Mouse (Mus musculus): ENCODE data around the gene Mapk12.

The Mapk12 gene

DNA sequence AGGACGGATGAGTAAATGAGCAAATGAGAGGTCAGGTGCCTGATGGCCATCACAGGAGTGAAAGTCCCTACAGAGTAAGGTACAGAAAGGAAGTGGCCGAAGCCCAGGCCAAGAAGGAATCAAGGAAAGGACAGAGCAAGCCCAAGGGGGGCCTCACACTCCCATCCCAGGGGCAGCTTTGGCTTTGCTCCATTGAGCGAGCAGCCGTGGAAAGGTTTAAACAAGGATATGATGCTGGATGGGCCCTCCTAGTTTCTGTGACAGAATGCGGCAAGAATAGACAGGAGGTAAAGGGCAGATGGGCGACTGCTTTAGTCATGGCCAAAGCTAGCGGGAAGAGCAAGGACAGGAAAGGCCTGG, 2.5 kb downstream of the Mapk12 start:
- in situ Hi-C loops (cut with MboI): no loop called here

DNA sequence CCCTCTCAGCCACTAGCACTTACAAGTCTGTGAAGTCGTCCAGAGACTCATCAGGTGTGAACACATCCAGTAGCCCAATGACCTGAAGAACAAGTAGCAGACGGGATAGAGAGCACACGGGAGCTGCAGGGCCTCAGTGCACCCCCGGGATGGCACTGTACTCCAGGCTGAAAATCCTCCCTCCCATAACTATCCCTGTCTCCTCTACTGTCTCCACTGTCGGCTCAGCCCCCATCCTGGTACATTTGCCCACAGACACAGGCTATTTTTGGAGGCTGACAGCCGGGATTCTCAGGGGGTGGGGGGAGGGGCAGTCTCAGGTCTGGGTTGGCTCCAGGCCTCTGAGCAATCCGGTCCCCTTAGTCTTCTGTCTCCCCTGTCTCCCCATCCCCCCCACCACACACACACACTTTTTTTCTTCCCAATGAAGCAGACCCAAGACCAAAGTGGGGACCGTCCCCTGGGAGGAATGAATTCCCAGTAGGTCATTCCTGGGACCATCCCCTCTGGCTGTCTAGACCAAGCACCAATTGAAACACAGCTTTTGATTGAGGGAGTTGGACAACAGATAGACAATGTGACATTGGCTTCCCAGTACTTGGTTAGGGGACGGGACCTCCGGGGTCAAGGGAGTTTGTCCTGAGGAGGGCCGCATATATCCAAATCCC, 3.0 kb downstream of the Mapk12 start:
- in situ Hi-C loops (cut with MboI): no loop called here

DNA sequence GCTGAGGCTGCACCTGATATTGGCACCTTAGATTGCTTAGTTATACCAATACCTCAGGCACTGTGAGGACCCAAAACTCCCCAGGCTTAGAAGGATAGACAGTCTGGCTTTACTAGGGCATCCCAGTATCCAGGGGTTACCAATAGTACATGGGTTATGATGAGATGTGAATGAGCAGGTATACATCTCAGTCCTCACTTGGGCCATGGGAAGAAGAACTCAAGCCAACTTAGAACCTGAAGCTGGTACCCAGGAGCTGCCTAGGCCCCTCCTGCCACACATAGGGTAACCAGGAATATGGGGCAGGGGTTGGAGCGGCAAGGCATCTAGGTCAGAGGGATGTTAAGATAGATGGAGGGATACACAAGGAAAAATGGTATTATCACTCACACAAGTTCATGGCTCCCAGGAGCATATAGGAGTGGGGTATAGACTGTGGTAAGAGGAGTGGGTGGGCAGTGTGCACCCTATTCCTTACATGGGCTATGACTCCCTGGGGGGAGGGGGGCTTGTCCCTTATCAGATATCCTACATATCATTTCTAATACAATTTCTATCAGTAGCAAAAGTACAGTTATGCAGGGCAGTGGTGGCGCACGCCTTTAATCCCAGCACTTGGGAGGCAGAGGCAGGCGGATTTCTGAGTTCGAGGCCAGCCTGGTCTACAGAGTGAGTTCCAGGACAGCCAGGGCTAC, 3.9 kb downstream of the Mapk12 start:
- in situ Hi-C loops (cut with MboI): no loop called here

DNA sequence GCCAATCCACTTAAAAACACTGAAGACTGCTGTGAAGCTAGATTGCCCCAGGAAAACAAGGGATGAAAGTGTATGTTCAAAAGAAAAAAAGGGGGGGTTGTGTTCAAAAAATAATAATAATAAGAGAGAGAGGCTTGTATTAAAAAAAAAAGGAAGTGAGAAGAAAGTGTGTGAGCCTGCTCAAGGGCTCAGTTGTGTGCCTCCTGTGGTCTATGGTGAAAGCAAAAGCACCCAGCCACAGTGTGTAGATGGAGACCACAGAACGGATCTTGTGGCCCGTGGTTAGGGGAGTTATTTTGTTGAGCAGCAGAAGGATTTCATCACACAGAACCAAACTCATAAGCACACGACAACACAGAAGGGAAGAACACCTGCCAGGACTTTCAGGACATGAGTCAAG, 9.2 kb downstream of the Mapk12 start:
- in situ Hi-C loops (cut with MboI): no loop called here

DNA sequence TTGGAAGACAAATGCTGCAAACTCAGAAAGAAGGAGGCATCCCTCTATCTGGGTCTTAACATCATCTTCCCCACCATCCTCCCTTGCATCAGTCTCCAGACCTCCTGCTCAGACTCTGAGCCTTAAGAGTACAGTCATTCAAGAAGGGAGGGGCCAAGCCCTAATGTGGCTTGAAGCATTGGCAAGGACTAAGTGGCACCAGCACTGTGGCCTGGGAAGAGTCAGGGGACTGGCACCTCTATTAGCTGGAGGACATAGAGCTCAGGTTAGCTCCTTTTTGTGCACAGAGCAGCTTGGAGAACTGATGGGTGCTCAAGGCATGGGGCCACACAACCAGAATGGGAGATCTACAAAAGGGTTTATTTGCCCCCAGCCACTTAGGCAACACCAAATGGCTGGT, 10.3 kb downstream of the Mapk12 start:
- in situ Hi-C loops (cut with MboI): no loop called here

DNA sequence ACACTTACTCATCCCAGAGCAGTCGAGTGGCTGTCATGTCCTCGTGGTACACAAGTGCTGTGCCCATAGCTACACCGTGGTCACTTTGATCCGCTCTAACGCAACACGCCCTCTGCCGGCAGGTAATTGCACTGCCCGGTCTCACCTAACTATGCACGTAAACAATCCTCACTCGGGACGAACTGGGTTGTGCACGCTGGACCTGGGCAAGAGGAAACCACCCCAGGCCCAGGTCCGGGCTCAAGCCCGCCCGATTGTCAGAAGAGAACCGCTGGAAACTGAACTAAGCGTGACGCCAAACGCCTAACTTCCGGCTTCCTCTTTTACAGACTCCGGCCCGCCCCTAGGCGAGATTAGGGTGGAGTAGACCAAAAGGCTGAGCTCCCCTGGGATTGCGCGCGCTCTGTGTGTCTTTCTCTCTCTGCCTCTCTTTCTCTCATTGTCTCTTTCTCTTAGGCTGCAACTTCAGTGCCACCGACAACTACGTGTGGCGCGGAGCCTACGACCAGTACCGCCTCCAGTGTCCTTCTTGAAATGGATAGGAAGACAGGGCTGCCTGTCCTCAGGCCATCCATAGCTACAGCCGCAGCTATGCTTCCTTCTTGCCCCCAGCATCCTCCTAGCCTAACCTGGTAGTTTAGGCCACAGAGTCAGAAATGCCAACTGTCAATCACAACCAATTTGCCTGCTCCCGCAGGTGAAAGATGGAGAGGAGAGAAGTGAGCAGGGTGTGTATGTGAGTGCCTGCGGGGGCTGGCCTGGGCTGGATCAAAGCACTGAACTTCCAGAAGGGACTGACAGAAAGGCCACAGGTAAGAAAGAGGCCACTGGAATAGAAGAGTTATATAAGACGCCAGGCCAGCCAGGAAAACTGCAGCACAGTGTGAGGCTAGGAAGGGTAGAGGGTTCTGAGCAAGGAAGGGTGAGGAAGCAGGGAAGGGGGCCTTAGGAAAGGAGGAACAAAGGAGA, 11.8 kb downstream of the Mapk12 start, which contains the start of gene Hdac10:
Gene Hdac10, minus strand, starts transcription at position 319 of the 969 bp plus-strand sequence.
- in situ Hi-C loops (cut with MboI): no loop called here

DNA sequence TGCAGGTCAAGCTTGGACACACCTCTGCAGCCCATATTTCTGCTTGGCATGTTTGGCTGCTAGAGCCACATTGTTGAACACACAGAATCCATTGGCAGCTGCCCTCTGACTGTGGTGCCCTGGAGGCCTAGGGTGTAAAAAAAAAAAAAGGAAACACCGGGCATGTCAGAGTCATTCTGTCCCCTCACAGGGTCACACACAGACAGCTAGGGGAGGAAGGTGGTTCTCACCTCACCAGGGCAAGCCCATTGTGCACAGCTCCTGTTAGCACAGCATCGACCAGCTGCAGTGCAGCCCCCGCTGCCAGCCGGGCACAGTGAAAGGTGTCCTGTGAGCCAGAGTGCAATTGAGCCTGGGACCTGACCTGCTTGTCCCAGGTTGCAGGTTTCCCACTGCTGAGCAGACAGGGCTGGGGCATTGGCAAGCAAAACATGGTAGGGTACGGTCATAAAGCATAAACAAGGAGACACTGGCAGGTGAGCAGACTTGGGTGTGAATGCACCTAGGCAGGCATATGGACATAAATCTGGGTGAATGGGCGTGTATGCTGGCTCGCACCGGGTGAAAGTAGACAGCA, 13.1 kb downstream of the Mapk12 start:
- in situ Hi-C loops (cut with MboI): no loop called here

DNA sequence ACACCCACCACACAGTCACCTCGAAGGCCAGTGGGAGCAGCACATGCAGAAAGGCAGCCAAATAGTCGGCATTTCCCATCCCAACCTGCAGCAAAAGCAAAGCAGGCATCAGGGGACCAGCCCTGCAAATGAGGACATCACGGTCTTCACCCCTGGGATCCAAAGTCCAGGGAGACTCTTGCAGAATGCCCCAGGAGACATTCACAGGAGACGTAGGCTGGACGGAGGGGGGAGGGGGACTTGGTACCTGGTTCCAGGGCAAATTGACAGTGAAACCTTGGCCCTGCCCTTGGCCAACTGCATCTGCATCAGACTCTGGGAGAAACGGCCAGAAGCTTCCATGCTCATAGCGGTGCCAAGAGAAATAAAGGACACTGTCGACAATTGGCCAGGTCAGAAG, 13.9 kb downstream of the Mapk12 start:
- in situ Hi-C loops (cut with MboI): no loop called here

DNA sequence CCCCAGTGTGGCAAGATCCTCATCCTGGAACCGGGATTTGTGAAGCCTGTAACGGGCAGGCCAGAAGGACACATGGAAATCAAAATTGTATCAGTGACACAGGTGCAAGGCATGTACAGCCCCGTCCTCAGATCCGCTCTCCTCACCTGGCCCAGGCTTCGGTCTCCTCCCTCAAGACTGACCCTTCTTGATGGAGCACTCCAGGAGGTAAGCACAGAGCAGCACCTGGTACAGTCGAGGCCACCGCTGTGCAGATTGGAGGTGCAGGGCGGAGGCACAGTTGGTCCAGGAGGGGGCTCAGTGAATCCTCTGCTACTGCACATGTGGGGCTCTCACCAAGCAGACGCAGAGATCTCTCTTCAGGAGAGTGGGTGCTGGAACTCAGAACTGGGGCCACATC, 15.2 kb downstream of the Mapk12 start:
- in situ Hi-C loops (cut with MboI): no loop called here

DNA sequence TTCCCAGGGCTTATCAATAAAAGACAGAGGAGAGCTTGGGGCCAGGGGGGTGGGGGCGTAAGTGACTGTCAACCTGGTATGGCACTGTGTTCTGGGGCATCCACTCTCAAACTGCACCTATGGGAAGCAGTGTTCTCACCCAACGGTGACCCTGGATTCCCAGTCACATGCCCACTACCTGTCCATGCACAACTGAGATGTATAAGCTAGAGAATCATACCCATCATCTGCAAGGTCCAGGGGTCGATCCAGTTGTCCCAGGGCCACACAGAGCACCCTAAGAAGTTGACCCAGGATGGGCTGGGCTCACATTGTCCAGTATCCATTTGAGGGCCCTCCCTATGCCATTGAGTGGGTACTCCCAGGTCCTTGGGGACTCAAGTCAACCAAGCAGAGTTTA, 16.2 kb downstream of the Mapk12 start:
- in situ Hi-C loops (cut with MboI): no loop called here

DNA sequence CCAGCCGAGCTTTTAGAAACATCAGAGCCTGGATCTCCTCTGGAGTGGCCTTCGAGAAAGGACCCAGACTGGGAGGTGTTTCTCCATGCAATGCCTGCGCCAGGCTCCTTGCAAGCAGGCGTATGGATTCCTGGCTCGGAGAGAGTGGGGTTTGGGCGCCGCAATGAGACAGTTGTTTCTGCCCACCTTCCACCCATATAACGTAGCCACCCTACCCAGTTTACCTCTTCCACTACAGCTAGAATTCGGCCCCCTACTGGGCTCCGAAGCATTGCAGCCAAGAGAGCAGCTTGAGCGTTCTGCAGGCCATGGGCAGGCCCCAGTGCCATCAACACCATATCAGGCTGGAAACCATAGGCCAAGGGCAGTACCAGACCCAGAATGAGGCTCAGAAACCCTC, 16.9 kb downstream of the Mapk12 start:
- in situ Hi-C loops (cut with MboI): no loop called here

DNA sequence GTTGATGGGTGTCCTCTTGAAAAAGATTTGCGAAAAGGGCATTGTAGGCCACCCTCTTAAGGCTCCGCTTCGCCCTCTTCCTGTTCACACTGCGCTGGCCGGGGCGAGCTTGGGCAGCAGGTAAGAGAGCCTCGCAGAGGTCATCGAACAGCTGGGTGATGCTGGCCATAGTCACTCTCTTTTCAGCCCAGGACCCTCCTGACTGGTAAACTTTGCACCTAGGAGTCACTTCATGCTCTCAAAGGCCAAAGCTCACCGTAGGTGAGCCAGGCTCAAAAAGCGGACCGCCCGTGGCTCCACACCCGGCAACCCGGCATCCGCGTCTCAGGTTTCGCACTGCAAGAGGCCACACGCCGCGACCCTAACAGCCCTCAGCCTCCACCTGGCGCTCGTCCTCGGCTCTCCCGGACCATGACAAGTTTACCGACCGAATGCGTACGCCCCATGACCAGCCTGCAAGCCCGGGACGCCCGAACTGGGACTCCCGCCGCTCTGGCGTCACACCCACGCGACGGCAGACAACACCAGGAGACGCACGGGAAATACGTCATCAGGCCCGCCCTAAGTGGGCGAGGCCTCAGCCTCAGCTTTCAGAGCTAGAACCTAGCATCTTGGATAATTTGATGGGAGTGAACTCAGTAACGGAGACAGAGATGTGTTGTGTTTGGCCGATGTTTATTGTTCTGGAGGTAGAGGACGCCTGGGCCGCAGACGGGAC, 17.7 kb downstream of the Mapk12 start, which contains the start of gene Tubgcp6:
Gene Tubgcp6, minus strand, starts transcription at position 464 of the 718 bp plus-strand sequence.
- in situ Hi-C loops (cut with MboI): no loop called here

DNA sequence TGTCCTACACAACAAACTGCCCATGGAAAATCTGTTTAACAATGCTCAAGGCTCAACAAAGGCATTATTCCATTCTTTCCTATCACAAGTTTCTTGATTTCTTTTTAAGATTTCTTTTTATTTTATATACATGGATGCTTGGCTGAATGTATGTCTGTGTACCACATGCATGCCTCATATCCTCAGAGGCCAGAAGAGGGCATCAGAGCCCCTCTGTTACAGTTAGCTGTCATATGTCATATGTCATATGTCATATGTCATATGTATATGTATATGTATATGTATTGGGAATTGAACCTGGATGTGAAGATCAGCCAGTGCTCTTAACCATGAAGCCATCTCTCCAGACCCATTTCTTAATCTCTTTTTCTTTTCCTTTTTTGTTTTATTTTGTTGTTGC, 22.5 kb downstream of the Mapk12 start:
- in situ Hi-C loops (cut with MboI): no loop called here

DNA sequence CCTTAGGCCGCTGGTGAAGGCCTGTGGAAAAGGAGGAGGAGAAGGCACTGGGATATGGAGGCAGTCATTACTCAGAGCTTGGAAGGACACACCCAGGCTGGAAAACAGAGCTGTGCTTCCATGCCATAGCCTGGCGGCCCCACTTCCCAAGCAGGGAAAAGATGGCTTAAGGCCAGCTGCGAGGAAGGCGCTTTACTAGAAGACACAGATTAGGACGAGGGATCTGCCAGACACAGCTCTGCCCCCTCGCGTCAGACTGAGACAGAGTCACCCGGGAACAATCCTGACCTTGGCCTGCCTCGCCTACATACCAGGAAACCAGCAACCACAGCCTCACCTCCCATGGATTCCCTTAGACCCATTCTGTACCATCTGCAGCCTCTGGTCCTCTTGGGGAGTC, 30.4 kb downstream of the Mapk12 start:
- in situ Hi-C loops (cut with MboI): no loop called here

DNA sequence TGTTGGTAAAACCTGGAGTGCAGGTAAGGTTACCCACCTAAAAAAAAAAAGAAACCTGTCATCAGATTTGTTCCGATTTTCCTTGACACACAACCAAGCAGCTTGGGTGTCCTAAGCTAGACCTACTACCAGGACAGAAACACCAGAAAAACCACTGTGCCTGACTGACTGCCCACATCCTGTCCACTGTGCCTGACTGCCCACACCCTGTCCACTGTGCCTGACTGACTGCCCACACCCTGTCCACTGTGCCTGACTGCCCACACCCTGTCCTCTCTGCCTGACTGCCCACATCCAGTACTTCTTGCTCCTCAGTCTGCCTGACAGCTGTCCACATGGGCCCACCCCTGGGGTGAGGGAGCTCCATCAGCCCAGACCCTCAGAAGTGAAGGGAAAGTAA, 33.5 kb downstream of the Mapk12 start:
- in situ Hi-C loops (cut with MboI): no loop called here

DNA sequence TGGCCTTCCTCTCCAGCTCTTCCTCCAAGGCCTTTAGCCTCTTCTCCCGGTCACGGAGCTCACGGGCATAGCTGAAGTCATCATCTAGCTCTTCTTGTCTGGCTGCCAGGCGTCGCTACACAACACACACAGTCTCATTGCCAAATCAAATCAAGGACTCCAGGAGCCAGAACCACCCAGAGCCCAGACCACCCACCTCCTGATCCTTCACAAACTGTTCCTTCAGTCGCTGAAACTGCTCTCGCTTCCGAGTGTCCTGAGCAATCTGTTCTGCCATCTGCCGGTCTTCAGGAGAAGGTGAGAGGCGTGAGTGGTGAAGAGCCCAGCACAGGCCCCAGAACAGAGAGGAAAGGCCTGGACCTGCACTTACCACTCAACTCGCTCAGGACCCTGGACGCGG, 34.4 kb downstream of the Mapk12 start:
- in situ Hi-C loops (cut with MboI): no loop called here

DNA sequence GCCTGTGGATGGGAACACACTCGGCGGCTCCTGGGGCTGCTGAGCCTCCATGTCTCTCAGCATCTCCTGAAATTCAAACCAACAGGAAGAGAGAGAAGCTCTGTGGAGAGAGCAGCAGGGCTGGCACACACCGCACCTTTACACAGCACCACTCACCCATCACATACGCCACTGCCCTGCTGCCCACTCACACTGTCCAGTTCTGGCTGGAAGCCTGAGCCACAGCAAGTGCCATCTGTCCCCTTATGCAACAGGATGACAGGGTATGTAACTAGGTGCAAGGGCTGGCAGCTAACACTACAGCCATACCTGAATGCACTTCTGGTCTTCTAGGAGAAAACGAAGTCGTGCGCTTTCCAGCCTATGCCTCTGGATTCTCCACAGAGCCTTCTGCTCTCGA, 36.1 kb downstream of the Mapk12 start:
- in situ Hi-C loops (cut with MboI): no loop called here

DNA sequence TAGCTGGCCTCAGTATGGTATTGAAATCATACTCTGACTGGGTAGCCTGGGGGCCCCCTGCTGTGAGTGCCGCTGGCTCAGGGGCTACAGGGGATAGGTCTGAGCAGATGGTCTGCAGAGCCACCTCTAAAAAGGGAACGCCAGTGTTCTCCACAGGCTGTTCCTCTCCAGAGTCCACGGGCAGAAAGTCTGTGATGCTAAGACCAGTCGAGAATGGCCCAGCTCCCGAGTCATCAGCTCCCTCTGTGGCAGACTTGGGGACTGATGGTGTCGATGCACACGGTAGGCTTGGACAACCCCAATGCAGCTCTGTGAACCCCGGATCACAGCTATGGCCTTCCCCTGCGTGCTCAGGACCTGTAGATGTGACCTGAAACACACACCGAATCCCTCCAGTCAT, 36.6 kb downstream of the Mapk12 start:
- in situ Hi-C loops (cut with MboI): no loop called here

DNA sequence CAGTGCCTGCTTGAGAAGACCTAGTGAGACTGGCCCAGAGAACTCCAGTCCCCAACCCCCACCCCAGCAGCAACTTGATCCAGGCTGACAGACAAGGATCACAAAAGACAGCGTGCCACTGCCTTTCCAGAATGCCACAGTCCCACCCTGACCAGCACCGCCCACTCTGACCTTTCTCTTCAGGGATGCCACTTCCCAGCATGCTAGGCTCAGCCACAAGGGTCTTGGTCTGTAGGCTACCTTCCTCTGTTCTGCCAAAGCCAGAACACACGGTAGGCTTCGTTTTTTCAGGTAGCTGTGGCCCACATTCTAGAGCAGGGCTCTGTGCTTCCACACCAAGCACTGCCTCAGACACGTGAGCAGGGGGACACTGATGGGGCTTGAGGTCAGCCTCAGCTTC, 37.9 kb downstream of the Mapk12 start:
- in situ Hi-C loops (cut with MboI): no loop called here

DNA sequence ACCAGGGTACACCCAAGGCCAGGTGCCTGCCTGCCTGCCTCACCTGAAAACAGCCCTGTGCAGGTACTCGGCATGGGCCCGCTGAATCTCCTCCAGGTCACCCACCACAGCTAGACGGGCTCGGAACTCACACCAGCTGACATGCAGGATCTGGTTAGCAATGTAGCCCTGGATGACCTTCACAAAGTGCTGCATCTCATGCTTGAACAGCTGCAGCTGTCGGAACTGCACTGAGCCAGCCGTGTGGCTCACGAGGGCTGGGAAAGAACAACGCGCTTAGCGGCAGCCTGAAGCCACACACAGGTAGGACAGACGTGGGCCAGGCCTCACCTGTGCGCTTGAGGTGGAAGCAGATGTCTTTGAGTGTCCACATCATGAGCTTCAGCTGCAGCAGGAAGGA, 39.7 kb downstream of the Mapk12 start:
- in situ Hi-C loops (cut with MboI): no loop called here

DNA sequence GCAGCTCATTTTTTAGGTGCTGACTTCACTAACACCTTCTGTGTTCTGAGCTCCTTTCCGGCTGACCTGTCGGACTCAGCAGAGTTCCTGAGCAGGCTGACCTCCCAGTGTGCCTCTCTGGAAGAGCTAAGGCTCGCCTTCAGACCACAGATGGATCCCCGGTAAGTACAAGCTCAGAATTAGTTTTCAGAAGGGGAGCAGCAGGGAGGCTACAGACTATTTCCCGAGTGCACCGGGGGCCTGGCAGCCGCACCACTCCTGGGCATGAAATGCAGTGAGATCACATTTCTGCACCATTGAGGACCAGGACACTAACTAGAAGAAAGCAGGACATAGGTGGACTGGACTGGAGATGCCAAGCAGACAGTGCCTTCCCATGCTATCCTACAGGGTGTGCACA, 41.9 kb downstream of the Mapk12 start:
- in situ Hi-C loops (cut with MboI): no loop called here

DNA sequence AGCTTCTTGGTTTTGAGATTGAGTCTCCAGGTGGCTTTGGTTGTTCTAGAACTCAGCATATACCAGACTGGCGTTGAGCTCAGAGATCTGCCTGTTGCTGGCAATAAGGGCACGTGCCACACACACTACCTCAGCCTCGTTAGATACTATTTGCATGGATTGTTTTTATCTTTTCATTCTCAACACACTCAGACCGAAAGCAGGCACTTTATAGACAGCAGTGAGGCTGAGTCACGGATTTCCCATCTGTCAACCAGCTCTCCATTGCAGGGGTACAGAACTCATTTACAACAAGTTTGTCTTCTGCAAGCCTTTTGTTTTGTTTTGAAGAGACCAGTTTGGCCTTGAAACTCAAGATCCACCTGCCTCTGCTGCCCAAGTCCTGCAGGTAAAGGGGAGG, 43.1 kb downstream of the Mapk12 start:
- in situ Hi-C loops (cut with MboI): no loop called here
